Comparison of ENCODE assay signal across 8 mouse cellular contexts in the genomic region with DNA sequence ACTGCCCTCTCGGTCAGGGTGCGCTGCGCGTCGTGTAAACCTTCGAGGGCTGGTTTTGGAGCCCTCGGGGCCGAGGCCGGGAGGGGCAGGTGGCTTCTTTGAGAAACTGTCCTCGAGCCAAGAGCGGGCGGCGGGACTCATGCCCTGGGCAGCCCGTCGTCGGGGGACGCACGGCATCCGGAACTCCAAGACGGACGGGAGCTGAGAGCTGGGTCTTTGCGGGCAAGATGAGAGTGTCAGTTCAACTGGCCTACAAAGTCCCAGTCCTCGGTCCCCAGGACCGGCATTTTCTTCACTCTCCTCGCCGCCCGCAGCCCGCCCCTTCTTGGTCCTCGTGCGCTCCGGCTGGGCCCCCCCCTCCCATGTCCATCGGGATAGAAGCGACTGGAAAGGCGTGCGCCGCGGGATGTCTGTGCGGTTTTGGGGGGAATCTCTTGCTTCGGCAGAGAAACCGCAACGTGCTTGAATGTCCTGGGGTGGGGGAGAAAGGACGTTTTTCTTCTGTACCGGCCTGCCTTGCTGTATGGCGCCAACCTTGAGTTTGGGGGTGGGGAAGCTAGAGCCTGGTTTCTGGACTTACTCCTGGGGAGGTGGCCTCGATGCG.
DNase-seq lines count a peak whose midpoint lies in the region; ATAC-seq and TF ChIP-seq lines count a peak whose summit lies in the region.

No protein-coding gene starts in this region.

- ATAC-seq in embryonic facial prominence, embryonic 14.5 days (ENCODE audit: low read depth): no peak
- 0 out of 2 replicates have a peak, but pooled peaks have one; percentile 5 for ATAC-seq in liver, postnatal 0 days
- ATAC-seq in stomach, embryonic 15.5 days (ENCODE audit: insufficient read depth, low FRiP score, low read depth): no peak
- no peak for ATAC-seq in frontal cortex, adult (ENCODE audit: low TSS enrichment)

- no peak for TF ChIP-seq EP300 in liver, postnatal 0 days (IDR thresholded peaks at IDR 0.05; ENCODE audit: low read depth)

- H3K4me1 ChIP-seq in embryonic facial prominence, embryonic 14.5 days (ENCODE audit: control insufficient read depth, insufficient read depth, low read length): peaks cover 8% of the 10 kb centered on the region
- peaks cover 40% of the 10 kb centered on the region for H3K4me1 ChIP-seq in hindbrain, embryonic 10.5 days (replicated peaks)
- peaks cover 27% of the 10 kb centered on the region for H3K4me1 ChIP-seq in liver, postnatal 0 days (ENCODE audit: insufficient read depth)
- H3K4me1 ChIP-seq in stomach, embryonic 15.5 days: peaks cover 41% of the 10 kb centered on the region

- under 1% methylated on average over 27 of the region's 46 CpGs for WGBS in embryonic facial prominence, embryonic 14.5 days
- 2% methylated on average over 46 of the region's 46 CpGs for WGBS in hindbrain, embryonic 10.5 days
- WGBS in liver, postnatal 0 days (ENCODE audit: insufficient replicate concordance): 2% methylated on average over 46 of the region's 46 CpGs
- under 1% methylated on average over 46 of the region's 46 CpGs for WGBS in stomach, embryonic 15.5 days

- H3K27ac ChIP-seq in embryonic facial prominence, embryonic 14.5 days (replicated peaks; ENCODE audit: low read depth, low read length): peak overlapping the region; percentile 68
- peak overlapping the region; percentile 82 for H3K27ac ChIP-seq in hindbrain, embryonic 10.5 days
- 0 out of 2 replicates have a peak overlapping the region, but pooled peaks have one; percentile 34 for H3K27ac ChIP-seq in liver, postnatal 0 days (ENCODE audit: low read depth)
- H3K27ac ChIP-seq in stomach, embryonic 15.5 days: peak overlapping the region; percentile 73; the same call in 1 of the 2 replicates

- peaks cover 18% of the 10 kb centered on the region for H3K27me3 ChIP-seq in embryonic facial prominence, embryonic 14.5 days (replicated peaks; ENCODE audit: control insufficient read depth, insufficient read depth, low read length)
- peaks cover 66% of the 10 kb centered on the region for H3K27me3 ChIP-seq in hindbrain, embryonic 10.5 days (ENCODE audit: insufficient read depth, poor library complexity, severe bottlenecking)
- peaks cover 22% of the 10 kb centered on the region for H3K27me3 ChIP-seq in liver, postnatal 0 days (ENCODE audit: insufficient read depth, low read length)
- H3K27me3 ChIP-seq in stomach, embryonic 15.5 days (replicated peaks): 0 out of 2 replicates have a peak, but pooled peaks cover 7% of the 10 kb centered on the region

- H3K4me3 ChIP-seq in embryonic facial prominence, embryonic 14.5 days (ENCODE audit: low read depth, low read length): peak overlapping the region; percentile 80
- peak overlapping the region; percentile 64 for H3K4me3 ChIP-seq in hindbrain, embryonic 10.5 days
- H3K4me3 ChIP-seq in liver, postnatal 0 days (ENCODE audit: low read depth, low read length): peak overlapping the region; percentile 59
- H3K4me3 ChIP-seq in stomach, embryonic 15.5 days (replicated peaks): peak overlapping the region; percentile 62

- H3K4me2 ChIP-seq in embryonic facial prominence, embryonic 14.5 days (ENCODE audit: low read depth, low read length): peak overlapping the region; percentile 99
- peak overlapping the region; percentile 94 for H3K4me2 ChIP-seq in liver, postnatal 0 days (ENCODE audit: low read depth, low read length)
- peak overlapping the region; percentile 94 for H3K4me2 ChIP-seq in stomach, embryonic 15.5 days

- peak overlapping the region; percentile 86 for H3K9ac ChIP-seq in embryonic facial prominence, embryonic 14.5 days (ENCODE audit: low read depth, low read length)
- H3K9ac ChIP-seq in liver, postnatal 0 days (replicated peaks): peak overlapping the region; percentile 64
- peak overlapping the region; percentile 46 for H3K9ac ChIP-seq in stomach, embryonic 15.5 days

- H3K36me3 ChIP-seq in embryonic facial prominence, embryonic 14.5 days (ENCODE audit: control insufficient read depth, insufficient read depth, low read length): no peaks in the 10 kb centered on the region
- no peaks in the 10 kb centered on the region for H3K36me3 ChIP-seq in hindbrain, embryonic 10.5 days
- H3K36me3 ChIP-seq in liver, postnatal 0 days (replicated peaks; ENCODE audit: insufficient read depth, low read length): no peaks in the 10 kb centered on the region
- H3K36me3 ChIP-seq in stomach, embryonic 15.5 days: no peaks in the 10 kb centered on the region

- peak; percentile 47 for DNase-seq in urinary bladder, adult 2 months (ENCODE audit: low spot score)
- no peak for DNase-seq in urinary bladder, postnatal 10 days (ENCODE audit: low spot score)
- DNase-seq in embryonic facial prominence, embryonic 14.5 days (ENCODE audit: low spot score): no peak
- DNase-seq in hindbrain, embryonic 10.5 days (ENCODE audit: low spot score): peak; percentile 42
- DNase-seq in liver, postnatal 0 days: peak; percentile 44
- no peak for DNase-seq in T-cell, adult 2 months (ENCODE audit: low spot score)

- TF ChIP-seq CTCF in liver, postnatal 0 days (IDR thresholded peaks at IDR 0.05; ENCODE audit: low read depth): no peak

- H3K9me3 ChIP-seq in embryonic facial prominence, embryonic 14.5 days (ENCODE audit: control insufficient read depth, low read length): no peaks in the 10 kb centered on the region
- no peaks in the 10 kb centered on the region for H3K9me3 ChIP-seq in hindbrain, embryonic 10.5 days
- no peaks in the 10 kb centered on the region for H3K9me3 ChIP-seq in liver, postnatal 0 days (ENCODE audit: low read length)
- no peaks in the 10 kb centered on the region for H3K9me3 ChIP-seq in stomach, embryonic 15.5 days

Comparison
In these comparisons a context has a peak if more than half of its experiments do, and no peak if none do; other contexts are left out.
1. DNase-seq: peak in urinary bladder, adult 2 months (single experiment), hindbrain, embryonic 10.5 days (single experiment) and liver, postnatal 0 days (single experiment); none in urinary bladder, postnatal 10 days (single experiment), embryonic facial prominence, embryonic 14.5 days (single experiment) and T-cell, adult 2 months (single experiment).
2. Peak in every context shown above with its lines, with median percentiles within 50 percentile points of each other: H3K27ac ChIP-seq, H3K4me2 ChIP-seq, H3K4me3 ChIP-seq and H3K9ac ChIP-seq.